Mouse (Mus musculus): ENCODE results near the gene Cdt1. TPM values are rescaled to one million over a fixed set of nuclear protein-coding genes. Genes with fewer than 3 reads are reported as not detected.
A peak's percentile ranks its signal among the peaks of the same experiment; 100 is the strongest.

Cdt1 gene
- polyA plus RNA-seq, 1 experiment from 2014 or later: 31.0 TPM

DNA sequence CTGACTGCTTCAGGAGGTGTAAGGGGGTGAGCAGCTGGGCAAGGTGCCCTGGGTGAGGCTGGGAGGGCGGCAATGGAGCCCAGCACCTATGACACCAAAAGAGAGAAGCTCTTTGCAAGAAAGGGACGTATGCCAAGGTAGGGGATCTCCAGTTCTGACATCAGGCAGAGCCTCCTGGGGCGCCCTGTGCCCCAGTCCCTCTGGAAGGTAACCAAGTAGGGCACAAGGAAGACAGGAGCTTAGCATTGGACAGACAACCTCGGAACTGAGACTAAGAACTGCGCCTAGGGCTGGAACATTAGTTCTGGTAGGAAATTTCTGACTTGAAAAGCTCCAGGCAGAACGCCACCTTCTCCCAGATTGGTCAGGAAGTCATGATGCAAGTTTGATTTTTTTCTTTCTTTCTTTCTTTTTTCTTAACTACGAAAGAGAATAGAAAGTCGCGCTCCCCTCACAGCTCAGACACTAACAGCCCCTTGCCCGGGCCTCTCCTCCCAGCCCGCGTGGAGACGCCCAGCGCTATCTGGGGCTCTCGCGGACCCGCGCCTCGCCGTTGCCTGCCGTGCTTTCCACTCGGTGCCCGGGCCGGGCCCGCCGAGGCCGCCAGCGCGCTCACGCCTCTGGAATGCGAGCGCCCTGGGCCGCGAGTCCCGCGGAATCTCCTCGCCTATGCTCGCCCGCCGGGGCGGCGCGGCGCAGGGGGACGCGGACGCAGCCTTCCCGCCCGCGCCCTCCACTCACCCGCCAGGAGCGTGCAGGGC, 17.4 kb upstream of the Cdt1 start:
- peak; percentile 21; the same call in 1 of the 2 replicates for ATAC-seq (ENCODE audit: extremely low read depth, insufficient number of reproducible peaks, low FRiP score, low TSS enrichment)
- Histone ChIP-seq H3K27ac (replicated peaks) (peak overlapping the region; percentile 84), H3K27me3 (replicated peaks) (no peaks in the 10 kb centered on the region), H3K36me3 (no peaks in the 10 kb centered on the region), H3K9me3 (no peaks in the 10 kb centered on the region), H3K9ac (peak overlapping the region; percentile 90), H3K4me3 (peak overlapping the region; percentile 72), H3K4me2 (peak overlapping the region; percentile 80), H3K4me1 (peaks cover 57% of the 10 kb centered on the region)
- WGBS: 2% methylated on average over 45 of the region's 52 CpGs

DNA sequence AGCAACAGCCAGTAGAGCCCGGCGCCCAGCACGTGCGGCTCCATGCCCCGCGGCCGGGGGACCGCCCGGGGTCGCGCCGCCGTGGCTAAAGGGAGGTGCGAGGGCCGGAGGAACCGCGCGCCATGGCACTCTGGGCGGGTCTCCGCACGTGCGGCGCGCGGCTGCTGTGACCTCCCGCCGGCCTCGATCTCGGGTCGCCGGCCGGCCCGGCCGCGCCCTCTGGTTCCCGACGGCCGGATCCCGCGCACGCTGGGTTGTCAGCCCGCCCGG, 16.9 kb upstream of the Cdt1 start:
- H3K4me1 ChIP-seq: peaks cover 53% of the 10 kb centered on the region
- peak overlapping the region; percentile 84 for H3K27ac ChIP-seq (replicated peaks)
- H3K9ac ChIP-seq: peak overlapping the region; percentile 90
- peak overlapping the region; percentile 80 for H3K4me2 ChIP-seq
- under 1% methylated on average over 37 of the region's 43 CpGs for WGBS
- no peaks in the 10 kb centered on the region for H3K9me3 ChIP-seq
- H3K36me3 ChIP-seq: no peaks in the 10 kb centered on the region
- ATAC-seq (ENCODE audit: extremely low read depth, insufficient number of reproducible peaks, low FRiP score, low TSS enrichment): no peak; the same call in 1 of the 2 replicates
- no peaks in the 10 kb centered on the region for H3K27me3 ChIP-seq (replicated peaks)
- peak overlapping the region; percentile 72 for H3K4me3 ChIP-seq

DNA sequence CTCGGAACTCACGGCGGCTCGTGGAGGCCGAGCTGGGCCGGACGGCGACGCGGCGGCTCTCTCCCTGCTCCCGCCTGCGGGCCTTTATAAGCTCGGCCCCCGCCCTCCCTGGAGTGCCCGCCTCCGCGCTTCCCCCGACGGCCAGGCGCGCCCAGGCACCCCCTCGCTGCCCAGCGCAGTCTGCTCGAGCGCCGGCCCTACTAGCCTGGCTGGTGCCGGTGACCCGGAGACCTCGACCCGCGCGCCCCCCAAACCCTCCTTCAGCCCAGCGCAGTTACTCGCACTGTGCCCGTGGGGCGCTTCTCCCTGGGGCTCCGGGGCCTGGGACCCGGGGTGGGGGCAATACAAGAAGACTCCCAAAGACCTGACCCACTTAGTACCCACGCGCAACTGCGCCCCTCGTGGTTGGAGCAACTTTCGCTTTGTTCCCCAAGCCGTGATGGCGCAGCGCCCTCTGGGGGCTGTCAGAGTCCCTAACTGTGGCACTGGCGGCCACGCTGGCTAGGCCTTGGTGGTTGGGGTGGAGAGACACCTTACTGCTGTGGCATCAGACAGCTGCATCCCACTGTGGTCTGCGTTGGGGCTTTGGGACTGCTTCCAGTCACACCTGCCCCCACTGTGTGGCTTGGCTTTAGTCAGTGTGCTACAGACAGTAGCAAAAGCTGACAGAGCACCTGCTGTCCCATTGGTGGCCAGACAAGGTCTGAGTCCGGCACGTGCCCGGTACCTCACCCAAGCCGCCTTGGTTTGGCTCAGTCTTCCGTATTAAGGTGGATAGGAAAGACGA, 16.4 kb upstream of the Cdt1 start, which contains the start of gene Piezo1:
Piezo1 (minus strand) TSS at position 65 of the 787 bp plus-strand sequence.
- Histone ChIP-seq H3K4me2 (peak within 1 kb of the TSS; percentile 80), H3K36me3 (no peaks in the 10 kb centered on the region), H3K9ac (peak within 1 kb of the TSS; percentile 90), H3K9me3 (no peaks in the 10 kb centered on the region), H3K4me1 (peaks cover 52% of the 10 kb centered on the region), H3K27ac (replicated peaks) (peak within 1 kb of the TSS; percentile 84), H3K4me3 (peak within 1 kb of the TSS; percentile 72), H3K27me3 (replicated peaks) (no peaks in the 10 kb centered on the region)
- WGBS: 10% methylated on average over 50 of the region's 56 CpGs
- peak; percentile 61 for ATAC-seq (ENCODE audit: extremely low read depth, insufficient number of reproducible peaks, low FRiP score, low TSS enrichment)

DNA sequence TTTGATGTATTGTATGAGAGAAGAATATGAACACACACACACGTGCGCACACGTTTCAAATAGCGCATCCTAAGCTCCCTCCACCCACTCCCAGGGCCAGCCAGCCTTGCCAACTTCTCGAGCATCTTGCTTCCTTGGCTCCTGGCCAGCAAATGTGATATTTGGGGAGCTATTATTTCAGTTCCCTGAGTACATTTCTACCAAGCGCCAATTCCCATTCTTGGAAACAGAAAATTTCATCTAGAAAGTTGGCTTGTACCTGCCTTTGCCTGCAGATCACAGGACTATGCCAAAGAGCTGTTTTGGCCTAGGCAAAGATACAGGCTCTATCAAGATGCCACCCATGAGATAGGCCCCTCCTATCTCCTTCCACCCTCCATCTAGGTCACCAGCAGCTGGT, 13.0 kb upstream of the Cdt1 start:
- WGBS: 75% methylated on average over 6 of the region's 6 CpGs
- ATAC-seq (ENCODE audit: extremely low read depth, insufficient number of reproducible peaks, low FRiP score, low TSS enrichment): no peak
- H3K27me3 ChIP-seq (replicated peaks): no peaks in the 10 kb centered on the region
- no peaks in the 10 kb centered on the region for H3K36me3 ChIP-seq
- H3K9ac ChIP-seq: no peak overlapping the region
- no peaks in the 10 kb centered on the region for H3K9me3 ChIP-seq
- H3K4me1 ChIP-seq: peaks cover 45% of the 10 kb centered on the region
- H3K27ac ChIP-seq (replicated peaks): no peak overlapping the region
- no peak overlapping the region for H3K4me2 ChIP-seq
- H3K4me3 ChIP-seq: no peak overlapping the region

DNA sequence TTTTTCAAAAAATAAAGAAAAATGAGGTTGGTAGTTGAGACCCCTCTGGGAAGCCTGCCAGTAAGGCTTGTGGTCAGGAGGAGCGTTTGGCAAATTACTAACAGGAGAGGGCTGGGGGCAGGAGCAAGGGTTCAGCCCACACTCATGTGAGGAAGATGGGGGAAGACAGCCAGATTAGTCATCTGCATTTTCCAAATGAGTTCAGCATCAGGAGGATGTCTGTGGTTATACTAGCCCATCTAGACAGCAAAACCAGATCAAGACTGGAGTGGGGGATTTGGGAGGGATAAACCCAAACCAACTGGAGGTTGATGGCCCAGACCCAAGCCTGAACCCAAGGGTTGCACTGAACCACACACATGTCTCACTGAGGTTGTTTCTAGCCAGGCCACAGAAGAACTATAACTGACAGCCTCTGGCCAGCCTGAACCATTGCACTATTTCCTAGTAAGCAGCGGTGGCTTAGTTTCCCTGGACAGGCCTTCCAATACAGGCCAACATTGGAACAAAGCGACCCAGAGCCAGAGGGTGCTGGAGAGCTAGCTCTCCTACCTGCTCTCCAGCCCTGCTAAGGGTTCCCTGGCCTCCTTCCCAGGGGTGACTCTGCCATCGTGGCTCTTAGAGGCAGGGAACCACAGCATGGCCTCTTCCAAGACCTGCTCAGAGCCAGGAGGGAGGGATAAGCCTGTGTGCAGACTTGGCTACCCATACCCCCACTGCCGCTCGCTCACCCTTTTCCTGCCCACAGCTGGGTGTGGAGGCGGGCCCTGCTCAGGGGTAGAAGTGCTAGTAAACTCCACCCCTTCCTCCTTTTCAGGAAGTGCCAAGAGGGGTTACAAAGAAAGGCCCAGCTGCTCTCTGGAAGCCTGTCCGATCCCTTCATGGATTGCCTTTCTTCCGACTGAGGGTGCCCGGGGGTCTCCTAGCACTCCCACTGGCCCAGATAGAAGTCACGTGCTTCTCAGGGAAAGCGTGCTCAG, 11.5 kb upstream of the Cdt1 start:
- H3K4me1 ChIP-seq: peaks cover 38% of the 10 kb centered on the region
- peak overlapping the region; percentile 59 for H3K9ac ChIP-seq
- 52% methylated on average over 12 of the region's 12 CpGs for WGBS
- no peak for ATAC-seq (ENCODE audit: extremely low read depth, insufficient number of reproducible peaks, low FRiP score, low TSS enrichment)
- no peaks in the 10 kb centered on the region for H3K9me3 ChIP-seq
- H3K27ac ChIP-seq (replicated peaks): peak overlapping the region; percentile 66
- H3K27me3 ChIP-seq (replicated peaks): no peaks in the 10 kb centered on the region
- no peak overlapping the region for H3K4me3 ChIP-seq
- peak overlapping the region; percentile 43 for H3K4me2 ChIP-seq
- no peaks in the 10 kb centered on the region for H3K36me3 ChIP-seq

DNA sequence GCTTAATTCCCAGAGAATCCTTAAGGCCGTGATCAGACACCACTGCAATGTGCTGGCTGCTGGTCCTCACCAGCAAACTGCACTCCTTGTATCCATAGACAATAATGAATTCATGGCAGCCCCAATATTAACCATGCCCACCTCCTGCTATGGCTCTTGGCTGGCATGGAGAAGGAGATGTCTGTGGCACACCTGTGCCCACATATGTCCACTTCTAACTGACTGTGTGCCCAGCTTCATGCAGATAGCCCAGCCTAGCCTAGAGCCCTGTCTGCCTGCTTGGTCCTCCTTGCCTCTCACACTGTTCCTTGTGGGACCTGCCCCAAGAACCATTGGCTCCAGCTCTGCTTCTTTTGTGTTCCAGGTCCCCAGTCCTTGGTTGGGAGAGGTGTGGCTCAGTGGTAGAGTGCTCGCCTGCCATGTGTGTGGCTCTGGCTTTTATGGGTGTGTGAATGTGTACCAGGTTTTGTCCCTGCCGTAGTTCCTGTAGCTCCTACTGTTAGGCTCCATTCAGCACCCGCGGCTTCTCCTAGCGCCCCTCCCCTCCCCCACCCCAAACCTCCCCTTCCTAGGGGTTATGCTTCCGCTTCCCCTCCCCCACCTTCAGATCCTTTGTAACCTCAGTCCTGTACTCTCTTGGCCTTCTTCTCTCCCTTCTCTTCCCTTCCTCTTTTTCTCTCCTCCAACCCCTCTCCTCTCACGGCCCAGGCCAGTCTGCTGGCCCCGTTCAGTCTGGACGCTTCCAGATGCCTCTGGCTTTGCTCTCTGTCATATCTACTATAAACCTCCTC, 10.4 kb upstream of the Cdt1 start:
- 37% methylated on average over 10 of the region's 10 CpGs for WGBS
- no peaks in the 10 kb centered on the region for H3K27me3 ChIP-seq (replicated peaks)
- no peak overlapping the region for H3K4me3 ChIP-seq
- peak overlapping the region; percentile 43; the same call in 1 of the 2 replicates for H3K4me2 ChIP-seq
- no peaks in the 10 kb centered on the region for H3K36me3 ChIP-seq
- H3K9me3 ChIP-seq: no peaks in the 10 kb centered on the region
- H3K27ac ChIP-seq (replicated peaks): peak overlapping the region; percentile 66; the same call in 1 of the 2 replicates
- H3K4me1 ChIP-seq: peaks cover 35% of the 10 kb centered on the region
- ATAC-seq (ENCODE audit: extremely low read depth, insufficient number of reproducible peaks, low FRiP score, low TSS enrichment): no peak
- H3K9ac ChIP-seq: peak overlapping the region; percentile 59; the same call in 1 of the 2 replicates

DNA sequence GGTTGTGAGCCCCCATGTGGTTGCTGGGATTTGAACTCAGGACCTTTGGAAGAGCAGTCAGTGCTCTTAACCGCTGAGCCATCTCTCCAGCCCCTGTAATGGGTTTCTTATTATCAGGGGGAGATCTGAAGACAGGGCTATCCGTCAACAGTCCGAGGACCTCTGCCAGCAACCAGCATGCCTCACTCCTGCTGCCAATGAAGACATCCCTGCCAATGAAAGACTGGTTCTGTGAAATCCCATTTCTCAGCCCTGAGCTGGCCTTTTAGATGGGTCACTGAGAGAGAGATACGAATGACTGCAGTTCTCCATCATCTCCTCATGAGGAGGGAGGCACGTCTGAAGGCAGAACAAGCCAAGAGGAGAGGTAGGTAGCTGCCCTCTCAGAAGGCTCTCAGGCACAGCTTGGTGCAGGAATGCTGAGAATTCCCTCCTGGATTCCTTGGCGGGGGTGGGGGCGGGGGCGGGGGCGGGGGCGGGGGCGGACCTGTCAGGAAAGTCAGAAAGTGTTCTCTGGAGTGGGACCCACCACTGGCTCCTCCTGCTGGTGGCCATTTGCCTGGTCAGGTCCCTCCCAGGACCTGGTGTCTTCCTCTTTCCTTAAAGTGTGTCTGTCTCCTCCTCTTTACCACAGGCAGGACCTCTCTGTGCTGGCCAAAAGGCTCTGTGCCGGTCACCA, 9.0 kb upstream of the Cdt1 start:
- no peak for ATAC-seq (ENCODE audit: extremely low read depth, insufficient number of reproducible peaks, low FRiP score, low TSS enrichment)
- H3K9ac ChIP-seq: 0 out of 2 replicates have a peak overlapping the region, but pooled peaks have one; percentile 34
- H3K27ac ChIP-seq (replicated peaks): peak overlapping the region; percentile 72
- peaks cover 35% of the 10 kb centered on the region for H3K4me1 ChIP-seq
- H3K9me3 ChIP-seq: no peaks in the 10 kb centered on the region
- H3K4me2 ChIP-seq: no peak overlapping the region; the same call in 1 of the 2 replicates
- no peak overlapping the region for H3K4me3 ChIP-seq
- no peaks in the 10 kb centered on the region for H3K27me3 ChIP-seq (replicated peaks)
- 10% methylated on average over 12 of the region's 12 CpGs for WGBS
- H3K36me3 ChIP-seq: no peaks in the 10 kb centered on the region

DNA sequence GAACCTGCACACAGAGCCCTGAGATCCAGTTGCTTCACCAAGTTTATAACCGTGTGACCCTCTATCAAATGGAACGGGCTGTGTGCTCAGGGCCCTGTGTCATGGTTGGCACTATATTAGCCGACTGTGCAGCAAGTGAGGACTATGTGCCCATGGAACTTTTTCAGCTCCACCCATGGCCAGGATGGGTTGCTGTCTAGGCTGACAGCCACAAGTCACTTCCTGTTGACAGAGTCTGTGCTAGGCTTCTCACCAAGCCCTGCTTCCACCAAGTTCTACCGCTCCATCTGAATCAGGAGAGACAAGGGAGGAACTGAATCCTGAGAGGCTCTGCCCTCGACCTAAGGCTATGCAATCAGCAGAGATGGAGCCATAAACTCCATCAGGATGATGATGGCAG, 6.6 kb upstream of the Cdt1 start:
- Histone ChIP-seq H3K27ac (replicated peaks) (no peak overlapping the region), H3K4me1 (peaks cover 28% of the 10 kb centered on the region), H3K36me3 (no peaks in the 10 kb centered on the region), H3K9me3 (no peaks in the 10 kb centered on the region), H3K4me2 (no peak overlapping the region), H3K27me3 (replicated peaks) (no peaks in the 10 kb centered on the region), H3K9ac (no peak overlapping the region), H3K4me3 (no peak overlapping the region)
- no peak for ATAC-seq (ENCODE audit: extremely low read depth, insufficient number of reproducible peaks, low FRiP score, low TSS enrichment)
- whole genome bisulfite sequencing: 74% methylated on average over 5 of the region's 5 CpGs

DNA sequence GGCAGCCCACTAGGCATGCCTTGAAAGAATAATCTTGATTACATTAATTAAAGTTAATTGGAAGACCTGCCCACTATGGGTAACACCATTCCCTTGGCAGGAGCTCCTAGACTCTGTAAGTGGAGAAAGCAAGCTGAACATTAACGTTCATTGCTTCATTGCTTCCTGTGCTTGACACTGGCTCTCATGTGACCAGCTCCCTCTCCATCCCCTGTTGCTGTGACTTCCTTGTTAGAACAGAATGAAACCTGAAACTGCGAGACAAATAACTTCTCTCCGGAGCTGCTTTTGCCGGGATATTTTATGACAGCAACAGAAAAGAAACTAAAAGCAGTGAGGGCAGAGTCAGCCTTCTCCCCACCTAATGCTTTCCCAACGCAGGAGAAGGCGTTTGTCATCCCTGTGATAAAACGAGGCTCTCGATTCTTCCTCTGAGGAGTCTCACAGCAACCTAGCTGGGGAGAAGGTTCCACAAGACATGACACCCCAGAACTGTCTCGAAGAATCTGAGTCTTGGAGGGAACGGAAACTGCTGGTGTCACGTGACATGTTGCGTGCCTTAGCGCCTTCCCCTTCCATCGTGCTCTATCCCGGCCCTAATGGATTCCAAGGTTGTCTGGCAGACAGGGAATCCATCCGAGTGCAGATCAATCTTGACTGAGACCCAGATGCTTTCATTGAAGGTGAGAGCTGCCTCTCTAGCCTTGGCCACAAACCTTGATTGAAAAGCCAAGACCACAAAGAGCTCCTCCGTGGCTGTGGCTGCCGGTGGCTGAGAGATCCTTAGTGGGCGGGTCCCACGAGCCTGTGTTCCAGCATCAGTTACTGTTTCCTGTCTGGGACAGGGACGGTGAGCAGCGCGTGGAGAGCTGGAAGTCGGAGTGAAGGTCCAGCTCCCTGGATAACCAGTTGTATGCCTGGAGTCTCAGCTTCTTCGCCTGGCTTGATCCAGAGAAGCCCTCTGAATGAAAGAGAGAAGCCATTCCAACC, 3.2 kb upstream of the Cdt1 start:
- Histone ChIP-seq H3K27me3 (replicated peaks) (no peaks in the 10 kb centered on the region), H3K4me3 (no peak overlapping the region), H3K4me2 (no peak overlapping the region), H3K4me1 (peaks cover 28% of the 10 kb centered on the region), H3K9ac (0 out of 2 replicates have a peak overlapping the region, but pooled peaks have one; percentile 3), H3K36me3 (peaks cover 5% of the 10 kb centered on the region), H3K27ac (replicated peaks) (no peak overlapping the region), H3K9me3 (no peaks in the 10 kb centered on the region)
- 76% methylated on average over 25 of the region's 25 CpGs for WGBS
- ATAC-seq (ENCODE audit: extremely low read depth, insufficient number of reproducible peaks, low FRiP score, low TSS enrichment): no peak
